Mouse (Mus musculus) layer of hippocampus, adult 2 months (tissue): Measurements from ENCODE around the gene Mamdc2. TPM values are rescaled to one million over a fixed set of nuclear protein-coding genes. Genes with fewer than 3 reads are reported as not detected.
A peak's percentile ranks its signal among the peaks of the same experiment; 100 is the strongest.
"Not testable (repeated sequence)": the region's sequence is repeated elsewhere in the genome, so short reads cannot be mapped to it uniquely, and the experiment has no call there.

Source experiments
- DNase-seq, 2 experiments: peaks; one replicate each; pipeline ENCODE4 v3.0.0; 2022; ENCODE audit warnings: low spot score in 2 of 2
- H3K27ac ChIP-seq: fragments of 200-600 bp; 2 replicates; pipeline ENCODE4 v1.8.1; 2022
- H3K4me3 ChIP-seq: fragments of 200-600 bp; 2 replicates; pipeline ENCODE4 v1.8.1; 2022; ENCODE audit warnings: mild to moderate bottlenecking
- CTCF ChIP-seq: fragments of 200-600 bp; conservative IDR thresholded peaks from 2 replicates; pipeline ENCODE4 v1.8.1; 2022; ENCODE audit warnings: antibody characterized with exemption, mild to moderate bottlenecking, moderate library complexity
- long read RNA-seq, 2 experiments: library from polyadenylated mRNA; stranded (forward); transcript quantifications; one replicate each; pipeline ENCODE4 v2.0.0; 2021; ENCODE audit warnings: borderline mapping rate in 2 of 2
- total RNA-seq, 2 experiments: library from RNA; stranded (reverse); gene quantifications; 2 replicates each; pipeline ENCODE4 v1.2.3; 2021

Gene Mamdc2
- 1 to 10 TPM; 1.1 to 1.2 TPM for total RNA-seq
- long read RNA-seq, experiment 1, partial matches to known transcripts: 0 of 1 reads
- long read RNA-seq, experiment 1, other reads (novel, unspliced or antisense): 0 of 1 reads
- long read RNA-seq, experiment 2: 0 reads

DNA sequence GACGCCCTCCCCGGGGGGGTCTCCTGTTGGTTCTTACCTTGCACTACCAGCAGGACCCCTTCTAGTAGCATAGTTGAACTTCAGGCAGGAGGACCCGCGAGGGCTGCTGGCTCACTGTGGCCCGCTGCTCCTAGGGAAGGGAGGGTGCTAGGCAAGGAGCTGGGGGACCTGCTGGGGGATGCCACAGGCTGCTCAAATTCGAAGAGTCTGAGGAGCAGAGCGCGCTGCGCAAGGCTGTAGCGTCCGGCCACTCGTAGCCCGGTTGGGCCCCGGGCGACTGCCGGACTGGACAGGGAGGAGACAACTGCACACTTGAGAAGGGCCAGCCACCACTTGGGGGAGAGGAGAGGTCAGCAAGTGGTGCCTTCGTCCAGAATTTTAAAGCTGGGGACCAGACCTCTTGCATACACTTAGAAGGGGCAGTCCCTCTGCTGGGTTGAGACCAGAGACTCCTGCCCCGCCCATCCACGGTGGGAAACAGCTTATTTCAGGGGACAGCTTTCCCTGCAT, at the start of gene Mamdc2:
TSS of gene Mamdc2 (minus strand) at position 455 of the 510 bp plus-strand sequence.
- Histone ChIP-seq H3K4me3 (peak within 1 kb of the TSS; percentile 52), H3K27ac (0 out of 2 replicates have a peak within 1 kb of the TSS, but pooled peaks have one; percentile 10)
- no peak for TF ChIP-seq CTCF
- no peak for DNase-seq

DNA sequence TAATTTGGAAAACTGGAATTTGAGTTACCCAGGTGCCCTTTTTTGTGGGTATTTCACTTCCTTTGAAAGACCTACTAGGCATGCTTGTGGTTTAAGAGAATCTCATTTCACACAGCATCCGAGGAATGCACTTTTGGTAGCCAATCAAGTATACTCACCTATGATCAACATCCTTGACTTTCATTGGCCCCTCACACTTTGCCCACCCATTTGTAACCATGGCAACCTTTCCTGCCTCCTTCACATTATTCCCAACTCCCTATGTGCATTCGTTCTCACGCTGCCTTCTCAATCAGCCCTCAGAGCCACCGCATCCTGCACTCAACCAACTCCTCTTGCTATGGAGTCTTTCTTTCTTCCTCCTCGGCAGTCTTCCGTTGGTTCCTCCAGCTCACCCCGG, 49.8 kb upstream of the Mamdc2 start:
- Histone ChIP-seq H3K4me3 (no peak overlapping the region), H3K27ac (no peak overlapping the region)
- no peak for DNase-seq
- no peak for TF ChIP-seq CTCF

DNA sequence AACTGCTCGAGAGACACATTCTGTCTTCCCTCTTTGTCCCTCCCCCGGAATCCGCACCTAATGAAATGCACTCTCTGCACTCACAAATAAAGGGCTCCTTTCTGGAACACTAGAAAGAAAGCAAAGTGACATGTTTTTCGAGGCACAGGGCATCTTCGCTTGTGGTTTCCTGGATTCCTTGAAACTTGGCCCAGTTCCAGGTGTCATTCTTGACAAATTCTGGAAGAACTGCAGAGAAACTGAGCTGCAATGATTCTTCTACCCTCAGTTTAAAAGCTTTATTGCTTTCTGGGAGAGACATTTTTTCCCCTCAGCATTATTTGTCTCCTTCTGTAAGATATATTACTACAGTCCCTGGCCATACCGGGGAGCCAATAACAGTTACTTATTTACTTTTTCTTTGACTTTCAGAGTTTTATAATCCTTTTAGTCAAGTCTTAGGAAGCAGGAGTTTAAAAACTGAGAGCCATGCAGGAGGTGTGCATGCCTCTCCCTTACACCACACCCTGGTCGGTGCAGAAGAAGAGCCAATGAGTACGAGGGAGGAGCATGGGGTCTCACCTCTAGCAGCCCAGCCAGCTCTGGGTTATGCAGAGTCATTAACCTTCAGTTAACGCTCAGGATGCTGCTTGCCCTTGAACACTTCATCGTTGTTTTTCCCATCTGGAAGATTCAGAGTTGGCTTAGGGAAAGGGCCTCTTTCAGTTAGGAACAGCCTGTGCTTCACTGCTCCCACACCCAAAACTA, 49.1 kb upstream of the Mamdc2 start:
- Histone ChIP-seq H3K27ac (no peak overlapping the region), H3K4me3 (no peak overlapping the region)
- TF ChIP-seq CTCF: no peak
- no peak for DNase-seq

DNA sequence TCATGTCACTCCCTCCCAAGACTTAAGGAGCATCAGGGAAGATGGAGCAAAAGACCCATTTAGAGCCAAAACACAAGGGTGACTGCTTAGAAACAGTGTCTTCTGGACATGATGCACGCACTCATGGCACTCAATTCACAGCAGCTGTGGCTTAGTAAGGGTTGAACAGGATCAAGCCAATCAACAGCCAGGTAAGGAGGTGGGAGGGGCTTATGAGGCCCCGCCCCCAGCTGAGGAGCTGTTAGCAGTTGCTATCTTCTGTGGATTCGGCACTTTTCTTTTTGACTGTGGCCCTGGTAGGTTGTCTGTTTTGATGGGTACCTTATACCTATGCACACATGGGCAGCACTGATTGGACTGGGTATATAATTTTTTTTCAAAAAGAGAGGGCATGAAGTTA, 48.3 kb upstream of the Mamdc2 start:
- no peak for TF ChIP-seq CTCF
- no peak for DNase-seq
- Histone ChIP-seq H3K27ac (no peak overlapping the region), H3K4me3 (no peak overlapping the region)

DNA sequence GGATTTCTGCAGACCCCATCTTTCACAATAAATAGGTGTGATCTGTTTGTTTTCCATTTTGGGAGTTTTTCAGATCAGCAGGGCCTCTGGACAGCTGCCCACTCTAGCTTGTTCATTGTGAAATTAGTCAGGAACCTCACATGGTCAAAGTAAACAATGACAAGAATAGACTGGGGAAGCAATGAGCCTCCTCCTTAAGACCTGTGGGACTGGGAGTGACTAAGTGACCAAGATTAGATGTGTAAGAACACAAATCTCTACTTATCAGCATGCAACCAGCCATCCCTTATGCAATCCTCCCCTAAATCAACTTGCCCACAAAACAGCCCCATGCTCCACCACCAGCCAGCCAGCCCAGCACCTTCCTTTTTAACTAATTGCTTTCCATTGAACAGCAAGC, 44.4 kb upstream of the Mamdc2 start:
- no peak for TF ChIP-seq CTCF
- DNase-seq: no peak
- Histone ChIP-seq H3K4me3 (no peak overlapping the region), H3K27ac (no peak overlapping the region)

DNA sequence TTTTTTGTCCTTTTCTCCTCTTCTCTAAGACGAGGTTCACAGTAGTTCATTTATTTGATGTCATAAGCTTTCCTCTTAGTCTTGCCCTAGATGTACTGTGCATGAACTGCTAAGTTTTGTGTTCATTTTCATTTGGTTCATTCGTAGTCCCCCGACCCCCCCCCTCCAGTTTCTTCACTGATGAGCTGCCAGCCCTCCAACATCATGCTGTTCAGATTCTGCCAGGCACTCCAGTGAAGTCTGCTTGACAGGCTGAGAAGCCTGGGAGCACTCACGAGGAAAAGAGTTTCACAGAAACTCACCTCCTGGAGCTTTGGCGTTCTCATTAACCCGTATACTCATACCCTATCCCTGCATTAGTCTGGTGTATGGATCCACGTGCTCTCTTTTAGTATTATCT, 42.5 kb upstream of the Mamdc2 start:
- not testable (repeated sequence) for H3K27ac ChIP-seq, H3K4me3 ChIP-seq, DNase-seq

GRCm38 (mm10) chr19:23489780-23490179, 41.5 kb upstream of the Mamdc2 start:
- peak in 1 of 2 experiments; percentile 21 for DNase-seq
- Histone ChIP-seq H3K27ac (no peak overlapping the region), H3K4me3 (no peak overlapping the region)
- TF ChIP-seq CTCF: no peak

- Histone ChIP-seq H3K27ac (no peak overlapping the region), H3K4me3 (no peak overlapping the region)
- no peak for TF ChIP-seq CTCF
- DNase-seq: no peak
Measured at GRCm38 (mm10) chr19:23487421-23487820, 39.2 kb upstream of the Mamdc2 start.

DNA sequence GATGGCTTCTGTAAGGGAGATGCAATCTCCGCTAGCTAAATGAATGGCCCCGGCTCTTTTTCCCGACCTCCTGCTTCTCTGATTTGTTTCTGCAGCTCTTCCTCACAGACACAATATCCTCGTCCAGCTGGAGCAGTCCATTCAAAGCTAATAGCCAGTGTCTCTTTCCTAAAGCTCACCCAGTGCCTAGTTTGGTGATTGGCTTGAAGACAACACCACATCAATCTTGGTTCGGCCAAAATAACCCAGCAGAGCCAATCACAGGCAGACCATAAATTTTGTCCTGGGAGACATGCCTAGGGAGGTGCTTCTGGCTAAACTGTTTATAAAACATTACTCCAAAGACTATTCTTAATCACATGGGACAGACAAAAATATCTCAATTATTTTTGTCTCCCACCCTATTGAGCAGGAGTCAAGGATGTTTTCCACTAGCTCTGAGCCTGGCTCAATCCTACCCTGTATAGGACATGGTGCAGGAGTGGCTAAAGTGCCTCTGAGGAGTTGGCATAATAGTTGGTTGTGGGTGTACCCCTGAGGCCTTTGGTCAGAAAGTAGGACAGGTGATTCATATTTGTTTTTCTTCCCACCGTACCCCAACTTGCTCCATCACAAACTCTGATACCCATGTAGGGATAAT, 38.5 kb upstream of the Mamdc2 start:
- no peak for DNase-seq
- H3K4me3 ChIP-seq: no peak overlapping the region
- H3K27ac ChIP-seq: no peak overlapping the region
- no peak for TF ChIP-seq CTCF

DNA sequence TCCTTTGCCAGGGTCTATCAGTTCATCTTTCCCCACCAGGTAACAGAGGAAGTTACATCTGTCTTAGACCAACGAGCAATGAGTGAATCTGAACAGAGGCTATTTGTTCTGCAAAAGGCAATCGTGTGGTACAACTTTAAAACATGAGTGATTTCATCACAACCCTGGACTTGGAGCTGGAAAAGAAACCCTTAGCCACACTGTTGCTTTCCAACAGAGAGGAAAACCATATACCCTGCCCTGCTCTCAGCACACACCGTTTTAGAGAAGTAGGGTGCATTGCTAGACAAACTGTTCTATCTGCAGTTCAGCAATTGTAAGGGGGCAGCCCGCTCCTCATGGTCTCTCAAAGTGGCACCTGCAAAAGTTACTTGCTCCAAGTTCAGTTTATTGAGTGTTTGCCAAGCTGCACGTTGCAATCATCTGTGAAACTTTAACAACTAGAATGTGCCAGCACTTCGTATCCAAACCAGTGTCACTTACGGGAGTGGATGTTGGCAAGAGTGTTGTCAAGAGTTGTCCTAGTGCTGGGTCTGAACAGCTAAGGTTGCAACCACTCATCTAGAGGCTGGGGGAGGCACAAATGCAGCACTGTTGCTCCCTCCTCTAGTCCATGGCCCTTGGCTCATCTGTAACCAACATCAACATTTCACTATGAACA, 37.8 kb upstream of the Mamdc2 start:
- no peak for TF ChIP-seq CTCF
- no peak overlapping the region for H3K27ac ChIP-seq
- DNase-seq: no peak
- no peak overlapping the region for H3K4me3 ChIP-seq

DNA sequence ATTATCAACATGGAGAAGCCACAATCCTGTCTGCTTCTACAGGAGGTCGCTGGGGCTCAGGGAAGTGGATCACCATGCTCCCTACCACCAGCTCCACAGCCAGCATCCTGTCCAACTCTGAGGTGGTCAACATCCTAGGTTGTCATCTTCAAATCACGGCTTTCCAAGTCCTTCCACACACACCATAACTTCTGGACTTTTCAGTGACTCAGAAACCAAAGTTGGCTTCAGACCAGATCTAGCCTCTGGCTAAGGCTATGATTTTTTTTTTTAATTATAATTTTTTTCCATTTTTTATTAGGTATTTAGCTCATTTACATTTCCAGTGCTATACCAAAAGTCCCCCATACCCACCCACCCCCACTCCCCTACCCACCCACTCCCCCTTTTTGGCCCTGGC, 34.3 kb upstream of the Mamdc2 start:
- DNase-seq, H3K4me3 ChIP-seq, H3K27ac ChIP-seq: not testable (repeated sequence)

- no peak overlapping the region for H3K27ac ChIP-seq
- no peak overlapping the region for H3K4me3 ChIP-seq
- DNase-seq: no peak
- TF ChIP-seq CTCF: no peak
Measured at GRCm38 (mm10) chr19:23479597-23479967, 31.3 kb upstream of the Mamdc2 start.

DNA sequence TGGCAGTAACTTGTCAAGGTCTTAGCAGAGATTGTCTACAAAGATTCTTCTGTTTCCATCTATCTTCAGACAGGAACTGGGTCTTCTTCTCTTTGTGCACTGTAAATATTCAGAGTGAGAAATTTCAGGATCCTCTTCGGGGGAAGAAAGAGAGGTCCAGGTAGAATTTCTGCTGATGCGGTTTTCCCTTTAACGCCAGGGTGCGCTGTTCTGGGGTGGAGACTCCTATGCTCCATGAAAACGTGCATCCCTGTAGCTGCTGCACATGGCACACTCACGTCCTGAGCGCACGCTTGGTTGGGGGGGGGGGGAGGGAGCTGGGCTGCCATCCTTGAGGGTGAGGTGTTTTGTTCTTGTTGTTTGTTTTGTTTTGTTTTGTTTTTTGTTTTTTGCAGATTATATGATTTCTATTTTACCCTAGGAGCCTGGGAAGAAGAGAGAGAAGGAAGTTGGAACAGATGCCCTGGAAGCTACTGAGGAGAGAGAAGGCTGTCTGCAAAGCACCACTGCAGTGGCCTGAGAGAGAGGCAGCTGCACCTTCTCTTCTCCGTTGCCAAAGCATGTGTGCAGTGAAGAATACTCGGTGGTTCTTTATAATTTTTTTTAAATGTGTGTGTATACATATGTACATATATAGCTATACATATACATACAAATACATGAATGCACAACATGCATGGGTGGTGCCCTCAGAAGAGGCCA, 30.8 kb upstream of the Mamdc2 start:
- no peak overlapping the region for H3K4me3 ChIP-seq
- H3K27ac ChIP-seq: no peak overlapping the region
- peak in 1 of 2 experiments; percentile 36 for DNase-seq
- TF ChIP-seq CTCF: peak; percentile 71
